Mouse (Mus musculus): ENCODE data around the gene Dpy30.

Dpy30 gene

GRCm38 (mm10) chr17:74262415-74262814, 61.3 kb downstream of the Dpy30 start:
- no peak for DNase-seq (ENCODE audit: low spot score)

All from embryo, embryonic 10 days (tissue).